Mouse (Mus musculus): ENCODE results near the gene Rsrc2.
"Not testable (repeated sequence)": the region's sequence is repeated elsewhere in the genome, so short reads cannot be mapped to it uniquely, and the experiment has no call there.

Gene Rsrc2

GRCm38 (mm10) chr5:123749065-123750064 lies at the start of gene Rsrc2, which contains the start of gene Kntc1:
Gene Rsrc2, minus strand, starts transcription at chr5:123749414.
Gene Kntc1, plus strand, starts transcription at chr5:123749716.
- DNase-seq (ENCODE audit: low read depth): peak; percentile 99

DNA sequence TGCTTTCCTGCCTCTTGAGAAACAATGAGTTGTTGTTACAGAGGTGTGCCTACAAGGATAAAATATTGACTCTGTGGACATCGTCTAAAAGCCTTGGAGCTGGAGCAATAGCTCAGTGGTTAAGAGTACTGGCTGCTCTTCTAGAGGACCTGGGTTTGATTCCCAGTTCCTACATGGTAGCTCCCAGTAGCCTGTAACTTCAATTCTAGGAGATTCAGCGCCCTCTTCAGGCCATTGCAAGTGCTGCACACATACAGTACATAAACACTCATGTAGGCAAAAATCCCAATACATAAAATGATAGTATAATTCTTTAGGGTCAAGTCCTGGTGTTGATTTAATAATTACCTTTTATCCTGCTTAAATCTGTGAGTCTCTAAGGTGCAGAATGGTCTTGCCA lies 43.9 kb upstream of the Rsrc2 start:
- no peak for DNase-seq (ENCODE audit: low read depth)

DNA sequence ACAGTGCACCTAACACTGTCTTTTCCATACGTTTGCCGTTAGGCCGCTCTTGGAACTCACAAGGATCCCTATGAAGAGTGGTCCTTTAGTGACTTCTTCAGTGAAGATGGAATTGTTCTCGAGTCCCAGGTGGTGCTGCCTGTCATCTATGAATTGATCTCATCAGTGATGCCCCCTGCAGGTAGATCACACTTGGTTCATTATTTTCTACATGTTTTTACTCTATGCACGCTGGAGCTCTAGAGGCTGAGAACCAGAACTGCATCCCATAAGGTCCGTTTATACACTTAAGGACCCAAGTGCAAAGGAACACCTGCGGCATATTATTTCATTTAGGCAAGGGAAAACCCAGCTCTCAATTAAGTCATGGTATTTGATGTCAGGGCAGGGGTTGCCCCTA lies 39.8 kb upstream of the Rsrc2 start:
- DNase-seq (ENCODE audit: low read depth): no peak

DNA sequence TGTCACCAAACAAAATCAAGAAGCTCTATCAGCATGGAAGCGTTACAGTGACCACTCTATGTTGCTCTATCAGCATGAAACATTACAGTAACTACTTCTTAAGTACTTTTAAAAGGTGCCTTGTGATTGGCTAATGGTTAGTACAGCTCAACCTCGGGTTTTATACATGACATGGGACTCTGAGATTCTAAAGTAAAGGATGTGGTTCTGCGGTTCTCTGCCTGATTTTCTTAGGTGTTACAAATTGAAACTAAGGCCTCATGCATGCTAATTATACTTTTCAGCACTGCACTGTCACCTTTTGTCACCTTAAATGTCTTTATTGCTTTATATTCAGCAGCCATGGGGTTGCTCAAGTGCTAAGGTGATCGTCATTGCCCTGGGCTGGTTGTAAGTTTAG lies 32.6 kb upstream of the Rsrc2 start:
- DNase-seq (ENCODE audit: low read depth): no peak

DNA sequence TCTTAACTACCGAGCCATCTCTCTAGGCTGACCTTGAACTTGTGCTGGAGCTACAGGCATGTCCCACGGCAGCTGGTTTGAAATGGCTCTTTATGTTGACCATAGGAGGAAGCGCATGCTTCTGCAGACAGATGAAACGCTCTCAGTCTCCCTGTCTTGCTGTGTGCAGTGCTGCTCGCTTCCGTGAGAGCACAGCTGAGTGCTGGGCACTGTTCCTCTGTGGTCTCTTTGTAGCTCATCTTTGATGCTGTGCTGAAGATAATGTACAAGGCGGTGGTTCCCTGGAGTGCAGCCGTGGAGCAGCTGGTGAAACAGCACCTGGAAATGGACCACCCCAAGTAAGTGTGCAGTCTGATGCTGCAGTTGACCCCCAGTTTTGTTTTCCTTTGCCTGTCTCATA lies 31.5 kb upstream of the Rsrc2 start:
- DNase-seq (ENCODE audit: low read depth): no peak

DNA sequence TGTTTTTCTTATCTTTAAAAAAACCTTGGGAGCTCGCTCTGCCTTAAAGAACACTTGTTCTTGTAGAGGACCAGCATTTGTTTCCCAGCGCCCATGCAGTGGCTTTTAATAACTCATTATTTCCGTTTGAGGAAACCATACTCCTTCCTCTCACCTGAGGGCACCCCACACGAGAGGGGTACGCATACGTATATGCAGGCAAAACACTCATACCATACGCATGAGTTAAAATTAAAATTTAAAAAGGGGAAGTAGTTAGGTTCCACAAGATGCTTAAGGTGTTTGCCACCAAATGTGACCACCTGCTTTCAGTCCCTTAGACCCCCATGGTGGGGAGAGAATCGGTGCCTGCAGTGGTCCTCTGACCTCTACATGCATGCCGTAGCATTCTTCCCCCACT lies 24.2 kb upstream of the Rsrc2 start:
- no peak for DNase-seq (ENCODE audit: low read depth)

- DNase-seq (ENCODE audit: low read depth): not testable (repeated sequence)
Measured at GRCm38 (mm10) chr5:123766455-123766854, 17.2 kb upstream of the Rsrc2 start.

DNA sequence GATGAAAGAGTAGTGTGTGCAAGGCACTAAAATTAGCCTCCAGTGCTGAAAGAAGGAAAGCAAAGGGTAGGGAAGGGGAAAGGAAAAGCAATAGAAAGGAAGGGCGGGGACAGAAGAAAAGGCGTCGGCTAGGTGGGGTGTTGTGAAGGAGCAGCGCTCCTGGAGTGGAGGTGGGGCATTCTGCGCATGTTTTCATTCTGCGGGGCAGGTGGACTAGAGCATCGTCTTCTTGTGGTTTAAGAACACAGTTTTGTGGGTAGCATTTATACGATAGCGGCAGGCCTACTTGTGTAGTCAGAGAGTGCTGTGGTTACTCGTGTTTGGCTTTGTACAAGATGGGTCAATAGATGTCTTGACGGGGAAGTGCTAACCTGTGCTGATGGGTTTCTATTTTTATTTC lies 16.3 kb upstream of the Rsrc2 start:
- no peak for DNase-seq (ENCODE audit: low read depth)

DNA sequence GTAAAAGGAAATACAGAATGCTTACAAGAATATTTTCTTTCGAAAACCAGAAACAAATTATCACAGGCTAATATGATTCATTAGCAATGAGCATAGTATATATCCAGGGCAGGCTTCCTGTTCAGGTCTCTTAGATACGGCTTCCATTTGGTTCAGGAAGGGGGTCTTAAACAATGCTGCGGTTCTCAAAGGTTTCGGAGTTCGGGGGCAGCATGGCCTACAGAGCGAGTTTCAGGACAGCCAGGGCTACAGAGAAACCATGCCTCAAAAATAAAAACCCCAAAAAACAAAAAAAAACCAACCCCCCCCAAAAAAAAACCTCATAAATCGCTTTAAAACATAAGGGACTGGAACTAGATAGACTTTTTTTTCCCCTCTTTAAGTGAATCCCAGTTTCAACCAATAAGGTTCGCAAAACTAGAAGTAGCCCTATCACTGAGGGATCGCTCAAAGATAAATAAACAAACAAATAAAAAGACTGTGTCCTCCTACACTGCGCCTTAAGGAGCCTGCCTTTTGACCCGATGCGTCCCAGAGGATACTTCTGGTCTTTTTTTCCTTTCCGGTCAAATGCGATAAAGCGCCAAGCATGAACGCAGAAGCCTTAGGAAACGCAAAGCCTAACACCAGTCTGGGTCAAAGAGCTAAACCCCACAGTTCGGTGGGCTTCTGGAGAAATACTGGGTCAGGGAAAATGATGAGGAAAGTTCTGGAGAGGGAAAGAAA lies 712 bp downstream of the Rsrc2 start:
- no peak for DNase-seq (ENCODE audit: low read depth)

- DNase-seq (ENCODE audit: low read depth): no peak
Measured at GRCm38 (mm10) chr5:123747604-123748003, 1.6 kb downstream of the Rsrc2 start.

GRCm38 (mm10) chr5:123746253-123746652 lies 3.0 kb downstream of the Rsrc2 start:
- no peak for DNase-seq (ENCODE audit: low read depth)

DNA sequence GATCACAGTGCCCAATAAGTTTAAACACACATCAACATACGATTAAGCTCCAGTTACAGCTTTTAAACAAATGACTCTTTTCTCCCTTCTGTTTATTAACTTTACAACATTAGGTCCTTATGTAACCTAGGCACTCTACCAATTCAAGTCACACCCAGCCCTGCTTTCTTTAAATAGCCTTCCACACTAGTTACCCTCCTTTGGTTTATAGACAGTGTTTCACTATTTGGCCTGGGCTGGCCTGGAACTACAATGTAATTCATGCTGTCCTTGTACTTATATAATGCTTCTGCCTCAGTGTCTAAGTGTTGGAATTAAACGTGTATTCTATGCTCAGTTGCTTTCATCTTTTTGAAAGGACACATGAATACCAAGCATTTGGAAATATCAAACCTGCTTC lies 4.9 kb downstream of the Rsrc2 start:
- DNase-seq (ENCODE audit: low read depth): no peak

DNA sequence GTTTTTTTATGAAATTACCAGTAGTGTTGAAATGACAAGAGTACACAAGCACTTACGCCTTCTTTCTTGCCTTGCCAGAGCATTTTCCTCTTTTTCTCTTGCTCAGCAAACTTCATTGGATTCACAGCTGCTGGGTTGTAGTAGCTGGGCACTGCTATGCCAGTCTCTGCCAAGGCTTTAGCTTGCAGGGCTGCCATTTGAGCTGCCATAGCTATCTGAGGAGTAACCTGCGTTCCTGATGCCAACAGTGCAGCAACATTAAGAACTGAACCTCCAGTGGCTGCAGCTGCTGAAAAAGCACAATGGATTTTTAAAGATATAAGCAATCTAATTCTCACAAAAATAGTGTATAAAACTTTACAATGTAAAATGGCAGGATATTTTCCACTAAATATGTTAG lies 18.2 kb downstream of the Rsrc2 start:
- no peak for DNase-seq (ENCODE audit: low read depth)

DNA sequence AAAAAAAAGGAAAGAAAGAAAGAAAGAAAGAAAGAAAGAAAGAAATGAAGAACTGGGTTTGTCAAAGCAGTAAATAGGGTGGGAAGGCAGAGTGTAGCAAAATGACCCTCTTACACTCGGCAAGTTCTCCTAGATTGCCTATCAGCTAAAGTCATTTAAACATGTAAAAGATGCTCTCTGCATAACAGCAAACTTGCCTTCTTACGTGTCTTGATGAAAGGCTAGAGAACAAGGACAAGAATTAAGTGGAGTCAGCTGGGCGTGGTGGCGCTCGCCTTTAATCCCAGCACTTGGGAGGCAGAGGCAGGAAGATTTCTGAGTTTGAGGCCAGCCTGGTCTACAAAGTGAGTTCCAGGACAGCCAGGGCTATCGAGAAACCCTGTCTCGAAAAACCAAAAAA lies 25.4 kb downstream of the Rsrc2 start:
- not testable (repeated sequence) for DNase-seq (ENCODE audit: low read depth)

DNA sequence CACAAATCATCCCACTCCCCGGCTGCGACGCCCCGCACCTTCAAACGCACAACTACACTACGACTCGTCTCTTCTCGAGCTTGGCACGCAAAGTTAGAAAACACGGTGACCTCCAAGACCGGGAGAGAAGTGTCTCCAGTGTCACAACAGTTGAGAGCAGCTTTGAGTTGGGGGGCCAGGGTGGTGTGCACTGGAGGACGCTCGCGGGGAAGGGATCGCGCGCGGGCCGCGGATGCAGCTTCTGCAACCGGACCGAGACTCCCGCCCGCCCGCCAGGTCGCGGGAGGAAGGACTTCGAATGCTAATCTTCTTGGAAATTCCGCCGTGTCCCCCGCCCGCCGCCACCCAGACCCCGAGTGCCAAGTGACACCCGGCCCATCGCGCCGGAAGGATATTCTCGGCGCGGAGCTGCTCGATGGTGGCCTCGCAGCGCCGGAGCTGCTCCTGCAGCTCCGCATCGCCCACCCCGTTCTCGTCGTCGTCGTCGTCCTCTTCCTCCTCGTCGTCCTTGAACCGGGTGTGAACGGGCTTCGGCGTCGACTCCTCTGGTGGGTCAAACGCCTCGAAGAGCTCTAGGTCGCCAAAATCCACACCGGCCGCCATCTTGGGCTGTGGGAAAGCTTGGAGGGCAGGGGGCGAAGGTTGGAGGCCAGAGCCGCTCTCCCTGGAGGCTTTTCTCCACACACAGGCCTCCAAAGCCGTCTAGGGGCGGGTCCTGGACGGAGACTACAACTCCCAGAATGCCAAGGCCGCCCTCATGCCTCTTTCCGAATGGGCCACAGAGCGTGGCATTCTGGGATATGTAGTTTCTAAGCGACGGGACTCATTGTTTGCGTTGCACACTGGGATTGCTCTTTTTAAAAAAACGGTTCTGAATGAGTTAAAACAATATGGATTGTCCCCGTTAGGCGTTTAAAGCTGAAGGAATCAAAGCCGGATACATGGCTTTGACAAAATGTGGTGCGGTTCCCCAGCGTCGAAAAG lies 28.6 kb downstream of the Rsrc2 start, which contains the start of gene Zcchc8:
TSS of gene Zcchc8 (minus strand) at position 773 of the 984 bp plus-strand sequence.
- DNase-seq (ENCODE audit: low read depth): peak; percentile 94

DNA sequence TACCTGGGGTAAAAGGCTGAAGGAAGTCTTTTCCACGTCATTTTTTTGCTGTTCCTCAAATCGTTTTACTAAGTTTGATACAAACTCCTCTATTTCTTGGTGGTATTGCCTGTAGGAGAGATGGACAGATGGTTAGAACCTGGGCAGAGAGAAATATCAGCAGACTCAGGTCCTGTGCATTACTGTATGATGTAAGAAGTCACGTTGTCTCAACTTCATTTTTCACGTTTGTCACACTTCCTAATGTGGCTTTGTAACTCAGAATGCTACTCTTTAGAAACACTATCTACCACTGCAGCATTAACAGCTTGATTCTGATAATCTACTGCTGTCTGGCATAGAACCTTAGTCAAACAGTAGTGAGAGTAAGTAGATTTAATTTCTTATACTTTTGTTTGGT lies 34.6 kb downstream of the Rsrc2 start:
- no peak for DNase-seq (ENCODE audit: low read depth)

DNA sequence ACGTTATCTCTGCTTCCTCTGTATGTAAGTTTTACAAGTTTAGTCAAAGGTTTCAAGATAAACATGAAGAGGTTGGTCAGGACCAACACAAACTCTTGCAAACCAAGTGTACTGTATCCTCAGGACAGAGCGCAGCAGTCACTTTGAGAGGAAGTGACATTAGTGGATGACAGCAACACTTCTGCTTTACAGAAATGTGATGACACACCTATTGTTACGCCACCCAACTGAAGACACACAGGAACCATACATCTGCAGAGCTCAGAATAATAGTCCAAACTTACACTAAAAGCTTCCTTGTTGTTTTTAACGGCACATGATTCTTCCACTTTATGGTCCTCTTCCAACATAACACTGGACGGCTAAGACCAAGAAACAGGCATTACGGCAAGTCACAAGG lies 35.4 kb downstream of the Rsrc2 start:
- DNase-seq (ENCODE audit: low read depth): no peak

DNA sequence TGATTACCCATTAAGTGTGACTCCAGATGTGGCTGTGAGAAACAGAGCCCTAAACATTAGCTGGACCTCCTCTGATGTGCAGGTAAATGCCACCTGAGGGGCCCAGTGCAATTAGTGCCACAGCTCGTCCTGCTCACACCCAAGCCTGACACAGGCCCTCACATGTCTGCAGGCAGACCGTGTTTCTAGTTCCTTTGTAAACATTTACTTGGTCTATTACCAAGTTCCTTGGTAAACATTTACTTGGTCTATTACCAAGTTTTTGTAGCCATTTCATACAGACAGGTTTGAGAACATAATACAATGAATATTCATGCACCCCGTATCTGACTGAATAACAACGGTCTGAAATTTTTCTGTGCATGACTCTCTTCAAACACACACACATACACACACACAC lies 39.6 kb downstream of the Rsrc2 start:
- no peak for DNase-seq (ENCODE audit: low read depth)

DNA sequence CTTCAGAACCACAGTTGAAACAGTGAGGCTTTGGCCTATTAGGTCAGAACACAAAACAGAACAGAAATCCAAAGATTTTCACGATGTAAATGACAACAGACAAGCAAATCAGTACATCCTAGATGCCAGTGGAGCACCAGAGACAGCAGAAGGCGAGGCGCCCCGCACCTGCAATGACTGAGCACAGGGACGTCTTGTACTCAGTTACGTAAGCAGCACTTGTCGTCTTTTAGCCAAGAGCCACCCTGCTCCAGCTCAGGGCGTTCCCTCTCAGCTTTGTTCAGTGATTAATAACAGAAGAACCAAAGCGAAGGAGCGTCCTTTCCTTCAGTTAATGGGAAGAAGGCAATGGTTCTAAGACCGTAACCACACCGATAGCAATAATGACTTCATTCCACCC lies 40.6 kb downstream of the Rsrc2 start:
- no peak for DNase-seq (ENCODE audit: low read depth)

GRCm38 (mm10) chr5:123700625-123701024 lies 48.6 kb downstream of the Rsrc2 start:
- DNase-seq (ENCODE audit: low read depth): peak; percentile 40

DNA sequence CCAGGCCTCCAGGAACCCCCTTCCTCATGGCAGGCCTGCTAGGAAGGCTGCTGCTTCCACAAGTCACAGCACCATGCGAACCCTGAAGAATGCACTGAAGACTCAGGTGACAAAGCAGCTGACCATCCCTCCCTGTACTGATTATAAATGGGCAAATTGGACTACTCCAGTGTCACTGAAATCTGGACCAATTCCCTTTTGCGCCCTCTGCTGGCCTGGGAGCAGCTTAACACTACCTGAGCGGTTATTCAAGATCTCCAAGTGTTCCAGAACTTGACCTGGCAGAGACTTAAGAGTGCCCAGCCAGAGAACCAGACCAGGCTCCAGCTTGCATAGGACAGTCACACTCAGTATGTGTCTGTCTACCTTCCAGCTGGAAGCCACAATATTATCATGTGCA lies 50.0 kb downstream of the Rsrc2 start:
- DNase-seq (ENCODE audit: low read depth): no peak

DNA sequence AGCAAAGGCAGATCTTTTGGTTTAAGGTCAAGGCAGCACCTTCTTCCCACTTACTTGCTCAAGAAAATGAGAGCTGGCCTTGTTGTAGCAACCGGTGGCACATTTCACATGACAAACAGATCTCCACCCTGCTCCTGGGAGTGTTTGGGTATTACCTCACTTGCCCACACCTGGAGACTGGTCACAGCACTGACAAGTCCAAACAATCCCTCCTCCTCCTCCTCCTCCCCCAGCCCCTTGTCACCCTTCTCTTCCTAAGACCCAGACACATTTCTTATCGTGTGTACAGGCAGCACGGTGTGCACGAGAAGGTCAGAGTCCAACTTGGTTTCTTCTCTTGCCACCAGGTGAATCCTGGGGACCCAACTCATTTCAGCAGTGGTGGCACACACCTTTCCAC lies 52.3 kb downstream of the Rsrc2 start:
- DNase-seq (ENCODE audit: low read depth): no peak
